Mouse (Mus musculus): ENCODE measurements around the gene Ankrd28.

The Ankrd28 gene

DNA sequence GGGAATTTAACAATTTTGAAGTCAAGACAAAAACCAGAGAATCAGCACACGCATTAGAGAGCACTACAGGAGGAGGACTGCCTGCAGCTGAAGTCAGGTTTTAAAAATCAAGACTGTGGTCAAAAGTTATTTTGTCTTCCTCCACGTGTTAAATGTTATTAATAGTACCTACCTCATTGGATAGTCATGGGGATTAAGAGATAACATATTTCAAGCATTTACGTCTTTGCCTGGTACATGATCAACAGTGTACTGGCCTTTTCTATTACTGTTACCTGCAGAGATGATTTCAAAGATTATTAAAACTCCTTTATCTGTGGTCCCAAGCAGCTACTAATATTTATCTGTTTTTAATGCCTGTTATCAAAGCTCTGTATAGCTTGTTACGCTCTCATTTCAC, 132.7 kb downstream of the Ankrd28 start:
- DNase-seq: no peak

GRCm38 (mm10) chr14:31697346-31697745, 133.1 kb downstream of the Ankrd28 start:
- DNase-seq: no peak

DNA sequence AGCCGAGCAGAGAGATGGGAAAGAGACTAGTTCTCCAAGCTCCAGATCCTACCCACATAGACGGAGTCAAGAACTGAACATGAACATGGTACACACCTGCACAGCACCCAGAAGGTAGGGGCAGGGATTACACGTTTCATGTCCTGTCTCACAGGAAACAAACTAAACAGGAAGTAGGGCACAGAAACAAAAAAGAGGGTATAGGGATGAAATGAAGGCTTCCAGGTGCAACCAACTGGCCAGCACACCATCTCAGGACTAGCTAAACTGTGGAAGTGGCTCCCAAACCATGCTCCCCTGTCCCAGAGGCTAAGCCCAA, 133.5 kb downstream of the Ankrd28 start:
- no peak for DNase-seq

- DNase-seq: no peak
These were observed 134.1 kb downstream of the Ankrd28 start for GRCm38 (mm10) chr14:31696206-31696984.

DNA sequence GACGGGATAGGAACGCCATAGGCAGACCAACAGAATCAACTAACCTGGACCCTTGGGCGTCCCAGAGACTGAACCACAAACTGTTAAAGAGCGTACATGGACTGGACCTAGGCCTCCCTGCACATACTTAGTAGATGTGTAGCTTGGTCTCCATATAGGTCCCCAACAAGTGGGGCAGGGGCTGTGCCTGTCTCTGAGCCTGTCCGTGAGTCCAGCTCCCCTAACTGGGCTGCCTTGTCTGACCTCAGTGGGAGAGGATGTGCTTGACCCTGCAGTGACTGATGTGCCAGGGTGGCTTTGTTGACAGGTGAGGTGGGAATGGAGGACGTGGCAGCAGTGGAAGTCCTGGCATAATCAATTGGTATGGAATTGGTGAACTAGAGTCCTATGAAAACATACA, 137.9 kb downstream of the Ankrd28 start:
- DNase-seq: no peak

GRCm38 (mm10) chr14:31686231-31686630, 144.2 kb downstream of the Ankrd28 start:
- peak in 1 of 2 experiments; percentile 3 for DNase-seq

- peak in 1 of 2 experiments; percentile 21 for DNase-seq
These were observed 144.8 kb downstream of the Ankrd28 start for GRCm38 (mm10) chr14:31685680-31686079.

DNA sequence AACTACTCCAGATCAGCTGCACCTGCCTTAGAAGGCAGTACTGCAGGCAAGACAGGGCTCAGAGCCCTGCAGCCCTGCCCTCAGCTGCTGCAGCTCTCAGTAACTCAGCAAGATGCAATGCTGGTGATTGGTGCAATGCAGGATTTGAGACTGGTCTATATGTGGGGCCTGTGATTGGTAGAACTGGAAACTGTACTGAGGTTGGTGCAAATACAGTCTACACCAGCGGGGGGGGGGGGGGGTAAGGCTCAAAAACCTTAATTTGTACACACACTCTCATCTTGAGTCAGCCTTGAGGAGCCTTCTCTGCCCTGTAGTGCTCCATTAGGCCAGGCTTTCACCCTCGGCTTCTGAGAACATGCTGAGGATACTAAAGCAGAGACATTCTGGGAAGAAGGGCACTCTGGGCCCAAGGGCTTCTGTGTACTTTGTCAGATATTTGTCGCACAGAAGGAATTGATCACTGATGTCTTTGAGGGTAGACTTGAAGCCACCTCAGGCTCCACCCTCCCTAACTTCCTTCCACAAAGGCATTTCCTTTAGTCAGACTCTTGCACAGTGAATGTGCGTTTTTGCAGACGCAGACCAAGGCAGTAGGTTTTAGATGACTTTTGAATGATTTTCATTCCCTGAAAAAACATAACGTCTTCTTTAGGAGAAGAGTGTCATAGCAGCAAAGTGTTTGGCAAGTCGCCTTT, 146.0 kb downstream of the Ankrd28 start:
- peak in 1 of 2 experiments; percentile 4 for DNase-seq

DNA sequence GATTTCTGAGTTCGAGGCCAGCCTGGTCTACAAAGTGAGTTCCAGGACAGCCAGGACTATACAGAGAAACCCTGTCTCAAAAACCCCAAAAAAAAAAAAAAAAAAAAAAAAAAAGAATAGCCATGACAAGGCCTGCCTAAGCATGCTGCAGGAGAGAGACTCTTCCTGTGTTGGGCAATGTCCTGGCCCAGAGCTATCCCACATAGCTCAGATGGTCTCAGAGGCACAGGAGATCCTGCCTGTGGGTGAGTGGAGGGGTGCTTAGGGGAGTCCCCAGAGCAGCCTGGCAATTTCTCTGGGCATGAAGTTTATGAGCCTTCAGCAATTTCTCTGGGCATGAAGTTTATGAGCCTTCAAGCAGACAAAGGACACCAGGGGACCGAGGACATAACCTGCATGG, 146.8 kb downstream of the Ankrd28 start:
- no peak for DNase-seq

- peak in 1 of 2 experiments; percentile 10 for DNase-seq
These were observed 148.4 kb downstream of the Ankrd28 start for GRCm38 (mm10) chr14:31681931-31682555.

DNA sequence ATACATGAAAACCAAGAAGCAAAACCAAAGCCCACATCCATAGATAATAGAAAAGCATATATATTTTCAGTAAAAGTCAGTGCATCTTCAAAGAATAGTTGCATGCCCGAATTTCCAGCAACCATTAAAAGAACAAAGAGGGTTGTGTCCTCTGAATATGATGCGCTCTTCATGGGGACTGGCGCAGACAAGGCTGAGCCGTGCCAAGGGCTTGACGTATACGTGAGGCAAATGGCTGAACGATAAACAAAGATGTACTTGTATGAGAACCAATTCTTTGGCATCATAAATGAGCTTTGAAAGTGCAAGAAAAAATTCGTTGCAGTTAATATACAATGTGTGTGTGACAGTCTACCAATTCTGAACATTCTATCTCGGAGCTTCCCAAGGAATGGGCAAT, 149.2 kb downstream of the Ankrd28 start:
- DNase-seq: peak in 1 of 2 experiments; percentile 51

DNA sequence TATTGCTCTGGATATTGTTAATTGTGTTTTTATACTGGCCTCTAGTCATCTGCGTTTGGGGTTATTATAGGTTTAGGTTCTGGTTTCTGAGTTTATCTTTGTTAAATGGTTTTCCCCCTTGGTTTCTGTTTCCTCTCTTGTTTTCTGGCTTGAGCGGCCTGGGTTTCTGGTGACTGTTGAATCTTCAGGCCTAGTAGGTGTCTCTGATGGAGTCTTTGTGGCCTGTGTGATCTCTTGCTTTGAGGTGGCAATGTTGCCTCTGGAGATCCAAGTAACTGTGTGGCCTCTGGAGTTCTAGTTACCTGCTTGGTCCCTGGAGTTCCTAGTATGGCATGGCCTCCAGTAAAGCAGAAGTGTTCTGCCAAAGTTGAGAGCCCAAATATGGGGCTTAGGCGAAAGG, 149.8 kb downstream of the Ankrd28 start:
- DNase-seq: no peak

- DNase-seq: no peak
These were observed 158.7 kb downstream of the Ankrd28 start for GRCm38 (mm10) chr14:31671635-31672320.

DNA sequence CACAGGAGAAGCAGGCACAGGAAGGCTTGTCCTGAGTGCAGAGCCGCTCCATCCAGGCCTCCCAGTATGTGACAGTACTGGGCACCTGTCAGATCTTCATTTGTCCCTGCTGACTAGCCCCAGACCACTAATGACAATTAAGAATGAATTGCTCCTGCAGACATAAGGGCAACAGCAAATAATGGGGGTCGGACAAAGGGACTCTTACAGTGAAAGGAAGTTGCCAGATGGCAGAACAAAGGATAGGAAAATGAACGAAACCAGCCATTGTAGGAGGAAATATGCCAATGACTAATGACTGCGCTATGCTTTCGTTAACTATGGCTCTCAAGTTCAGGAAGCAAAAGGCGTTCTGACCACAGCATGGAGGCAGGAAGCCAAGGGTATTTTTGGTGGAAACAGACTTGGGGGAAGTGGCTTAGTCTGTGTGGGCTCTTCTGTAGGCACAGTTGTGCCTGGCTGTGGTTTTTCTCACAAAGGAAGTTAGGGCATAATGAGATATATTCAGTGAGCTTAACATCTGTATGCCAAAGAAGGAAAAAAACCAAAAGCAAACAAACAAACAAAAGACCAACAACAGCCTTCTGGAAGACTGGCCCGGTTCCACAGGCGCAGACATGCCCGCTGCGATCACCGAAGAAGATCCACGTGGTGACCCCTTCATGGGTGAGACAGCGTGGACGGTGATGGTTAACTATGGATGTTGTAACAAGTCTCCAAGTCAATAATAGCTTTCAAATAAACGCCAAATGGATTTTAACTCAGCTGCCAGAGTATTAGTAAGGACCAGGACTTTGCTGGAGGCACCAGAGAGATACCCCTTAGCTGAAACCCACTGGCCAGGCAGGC, 160.6 kb downstream of the Ankrd28 start:
- peak; percentile 68 to 71 for DNase-seq

DNA sequence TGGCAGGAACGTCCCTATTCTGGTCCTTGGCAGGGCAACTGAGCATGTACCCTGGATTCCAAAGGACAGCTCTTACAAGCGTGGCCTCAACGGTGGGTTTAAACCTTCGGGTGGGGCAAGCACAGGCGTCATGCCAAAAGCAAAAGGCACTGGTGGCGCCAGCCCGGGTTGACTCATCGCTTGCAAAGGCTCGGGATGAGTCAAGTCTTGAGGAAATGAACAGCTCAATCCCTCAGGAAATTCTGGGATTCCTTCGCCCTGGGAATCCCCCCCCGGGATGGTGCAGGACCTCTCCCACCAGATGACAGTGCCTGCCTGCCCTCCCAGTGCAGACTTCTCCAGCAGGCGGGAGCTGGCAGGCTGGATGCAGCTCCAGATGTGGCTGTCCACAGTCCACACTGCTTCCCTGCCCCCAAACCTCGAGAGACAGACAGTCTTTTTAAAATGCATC, 161.3 kb downstream of the Ankrd28 start:
- peak; percentile 81 to 87 for DNase-seq

DNA sequence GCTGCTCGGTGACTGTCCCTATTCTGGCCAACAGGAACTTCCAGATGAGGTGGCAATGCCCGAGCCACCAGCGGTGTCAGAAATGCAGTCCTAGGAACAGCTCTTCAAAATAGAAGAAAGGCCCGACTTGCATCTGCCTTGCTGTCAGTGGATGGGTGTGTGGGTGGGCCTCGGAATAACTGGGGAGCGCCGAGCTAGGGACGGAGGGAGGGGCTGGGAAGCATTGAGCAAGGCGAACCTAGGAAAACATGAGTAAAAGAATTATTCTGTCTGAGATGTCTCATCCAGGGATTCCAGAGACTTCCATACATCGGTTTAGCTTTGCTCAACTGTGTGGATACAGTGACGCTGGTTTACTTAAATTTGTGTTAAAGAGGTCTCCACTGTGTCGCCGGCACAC, 162.1 kb downstream of the Ankrd28 start:
- DNase-seq: no peak

- DNase-seq: no peak
These were observed 162.7 kb downstream of the Ankrd28 start for GRCm38 (mm10) chr14:31667741-31668140.

DNA sequence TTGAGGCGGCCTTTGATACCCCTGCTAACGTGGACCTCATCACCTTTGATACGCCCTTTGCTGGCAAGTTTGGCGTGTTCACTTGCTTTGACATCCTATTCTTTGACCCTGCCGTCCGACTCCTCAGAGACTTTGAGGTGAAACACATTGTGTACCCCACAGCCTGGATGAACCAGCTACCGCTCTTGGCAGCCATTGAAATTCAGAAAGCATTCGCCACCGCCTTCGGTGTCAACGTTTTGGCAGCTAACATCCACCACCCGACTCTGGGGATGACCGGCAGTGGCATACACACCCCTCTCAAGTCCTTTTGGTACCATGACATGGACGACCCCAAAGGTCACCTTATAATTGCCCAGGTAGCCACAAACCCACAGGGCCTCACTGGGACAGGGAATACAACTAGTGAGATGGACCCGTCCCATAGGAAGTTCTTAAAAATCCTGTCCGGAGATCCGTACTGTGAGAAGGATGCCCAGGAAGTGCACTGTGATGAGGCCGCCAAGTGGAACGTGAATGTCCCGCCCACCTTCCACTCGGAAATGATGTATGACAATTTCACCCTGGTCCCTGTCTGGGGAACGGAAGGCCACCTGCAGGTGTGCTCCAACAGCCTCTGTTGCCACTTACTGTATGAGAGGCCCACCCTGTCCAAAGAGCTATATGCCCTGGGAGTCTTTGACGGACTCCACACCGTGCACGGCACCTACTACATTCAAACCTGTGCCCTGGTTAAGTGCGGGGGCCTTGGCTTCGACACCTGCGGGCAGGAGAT, 163.3 kb downstream of the Ankrd28 start:
- DNase-seq: no peak

DNA sequence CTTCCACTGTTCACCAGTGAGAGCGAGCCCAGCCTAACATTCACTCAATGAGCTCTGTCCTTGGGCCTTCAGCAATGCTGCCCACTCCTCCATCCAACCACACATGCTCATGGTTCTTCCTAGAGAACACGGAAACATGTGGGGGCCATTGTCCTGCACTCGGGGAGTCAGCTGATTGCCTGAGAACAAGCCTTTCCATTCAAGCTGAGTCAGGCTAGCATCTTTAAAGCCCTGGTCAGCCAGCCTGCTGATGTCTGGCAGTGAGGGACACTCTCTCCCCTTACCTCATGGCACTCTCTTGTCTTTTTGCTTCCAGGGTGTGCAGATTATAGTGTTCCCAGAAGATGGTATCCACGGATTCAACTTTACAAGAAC, 164.9 kb downstream of the Ankrd28 start:
- DNase-seq: no peak

DNA sequence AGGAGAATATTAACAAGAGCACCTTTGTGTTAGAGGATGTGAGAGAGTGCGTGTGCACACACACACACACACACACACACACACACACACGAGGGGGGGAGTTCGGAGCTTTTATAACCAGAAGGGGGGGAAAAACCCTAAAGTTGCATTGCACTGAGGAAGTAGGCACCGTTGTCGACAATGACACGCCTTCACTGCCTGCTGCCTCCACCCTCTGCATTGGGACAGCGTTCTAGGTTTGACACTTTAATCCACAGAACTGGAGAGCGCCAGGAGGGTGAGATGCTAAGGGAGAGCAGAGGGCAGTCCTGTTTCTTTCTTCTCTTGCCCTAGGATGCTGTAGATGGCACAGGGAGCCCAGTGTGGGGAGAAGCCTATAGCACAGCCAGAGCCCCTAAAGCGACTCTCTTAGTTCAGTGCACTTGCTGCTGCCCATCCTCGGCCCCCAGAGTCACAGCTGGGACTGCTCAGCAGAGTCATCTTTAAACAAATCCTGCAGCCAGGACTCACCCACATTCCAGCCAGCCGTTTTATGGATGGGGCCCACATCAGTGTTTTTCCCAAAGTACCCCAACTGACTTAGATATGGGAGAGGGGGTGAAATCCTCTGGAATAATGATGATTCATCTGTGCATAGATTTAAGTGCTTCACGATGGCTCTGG, 165.4 kb downstream of the Ankrd28 start:
- no peak for DNase-seq
